Mouse (Mus musculus): ENCODE results near the gene Sh3rf1. TPM values are rescaled to one million over a fixed set of nuclear protein-coding genes. Genes with fewer than 3 reads are reported as not detected.

Gene Sh3rf1
- polyA plus RNA-seq, 1 experiment from 2014 or later, result 31.4 TPM

GRCm38 (mm10) chr8:61301298-61302028, 77.8 kb downstream of the Sh3rf1 start:
- H3K27me3 ChIP-seq, result no peaks in the 10 kb centered on the region
- H3K9me3 ChIP-seq (replicated peaks), result no peaks in the 10 kb centered on the region
- H3K4me1 ChIP-seq, result peaks cover 31% of the 10 kb centered on the region
- H3K9ac ChIP-seq, result 0 out of 2 replicates have a peak overlapping the region, but pooled peaks have one; percentile 6
- peak overlapping the region; percentile 45 for H3K27ac ChIP-seq
- H3K36me3 ChIP-seq (ENCODE audit: poor library complexity, severe bottlenecking), result no peaks in the 10 kb centered on the region
- ATAC-seq, result peak; percentile 63; the same call in 1 of the 2 replicates
- 42% methylated on average over 18 of the region's 18 CpGs for whole genome bisulfite sequencing
- no peak overlapping the region for H3K4me2 ChIP-seq
- H3K4me3 ChIP-seq, result no peak overlapping the region

- Histone ChIP-seq H3K4me1 (peaks cover 35% of the 10 kb centered on the region), H3K9me3 (replicated peaks) (no peaks in the 10 kb centered on the region), H3K9ac (no peak overlapping the region), H3K27ac (peak overlapping the region; percentile 45), H3K4me3 (no peak overlapping the region), H3K4me2 (no peak overlapping the region), H3K36me3 (ENCODE audit: poor library complexity, severe bottlenecking) (no peaks in the 10 kb centered on the region), H3K27me3 (no peaks in the 10 kb centered on the region)
- no peak for ATAC-seq
- 53% methylated on average over 5 of the region's 5 CpGs for WGBS
Observed at GRCm38 (mm10) chr8:61302029-61302368, 78.3 kb downstream of the Sh3rf1 start.

GRCm38 (mm10) chr8:61305451-61306070, 81.9 kb downstream of the Sh3rf1 start:
- H3K4me1 ChIP-seq, result peaks cover 56% of the 10 kb centered on the region
- no peak overlapping the region for H3K27ac ChIP-seq
- H3K4me3 ChIP-seq, result no peak overlapping the region
- H3K9ac ChIP-seq, result no peak overlapping the region
- ATAC-seq, result no peak
- H3K36me3 ChIP-seq (ENCODE audit: poor library complexity, severe bottlenecking), result no peaks in the 10 kb centered on the region
- no peaks in the 10 kb centered on the region for H3K9me3 ChIP-seq (replicated peaks)
- 94% methylated on average over 7 of the region's 7 CpGs for WGBS
- no peaks in the 10 kb centered on the region for H3K27me3 ChIP-seq
- H3K4me2 ChIP-seq, result no peak overlapping the region

- no peaks in the 10 kb centered on the region for H3K27me3 ChIP-seq
- peaks cover 57% of the 10 kb centered on the region for H3K4me1 ChIP-seq
- no peaks in the 10 kb centered on the region for H3K36me3 ChIP-seq (ENCODE audit: poor library complexity, severe bottlenecking)
- H3K9me3 ChIP-seq (replicated peaks), result no peaks in the 10 kb centered on the region
- no peak overlapping the region for H3K4me3 ChIP-seq
- 66% methylated on average over 4 of the region's 4 CpGs for WGBS
- H3K27ac ChIP-seq, result peak overlapping the region; percentile 16; the same call in 1 of the 2 replicates
- ATAC-seq, result no peak
- H3K9ac ChIP-seq, result no peak overlapping the region
- H3K4me2 ChIP-seq, result no peak overlapping the region
Observed at GRCm38 (mm10) chr8:61306501-61307112, 82.9 kb downstream of the Sh3rf1 start.

- H3K4me1 ChIP-seq, result peaks cover 64% of the 10 kb centered on the region
- no peaks in the 10 kb centered on the region for H3K36me3 ChIP-seq (ENCODE audit: poor library complexity, severe bottlenecking)
- no peak overlapping the region for H3K4me3 ChIP-seq
- no peaks in the 10 kb centered on the region for H3K27me3 ChIP-seq
- H3K9ac ChIP-seq, result no peak overlapping the region
- no peaks in the 10 kb centered on the region for H3K9me3 ChIP-seq (replicated peaks)
- ATAC-seq, result no peak
- H3K27ac ChIP-seq, result peak overlapping the region; percentile 78
- peak overlapping the region; percentile 21 for H3K4me2 ChIP-seq
Observed at GRCm38 (mm10) chr8:61308896-61309295, 85.2 kb downstream of the Sh3rf1 start.

GRCm38 (mm10) chr8:61309530-61310402, 86.1 kb downstream of the Sh3rf1 start:
- peak; percentile 88 for ATAC-seq
- H3K27me3 ChIP-seq, result no peaks in the 10 kb centered on the region
- WGBS, result 5% methylated on average over 20 of the region's 20 CpGs
- H3K4me3 ChIP-seq, result peak overlapping the region; percentile 19
- no peaks in the 10 kb centered on the region for H3K9me3 ChIP-seq (replicated peaks)
- no peaks in the 10 kb centered on the region for H3K36me3 ChIP-seq (ENCODE audit: poor library complexity, severe bottlenecking)
- peak overlapping the region; percentile 78 for H3K27ac ChIP-seq
- peak overlapping the region; percentile 43 for H3K4me2 ChIP-seq
- H3K9ac ChIP-seq, result 0 out of 2 replicates have a peak overlapping the region, but pooled peaks have one; percentile 43
- peaks cover 64% of the 10 kb centered on the region for H3K4me1 ChIP-seq

GRCm38 (mm10) chr8:61310403-61310871, 86.8 kb downstream of the Sh3rf1 start:
- Histone ChIP-seq H3K9ac (peak overlapping the region; percentile 43; the same call in 1 of the 2 replicates), H3K4me2 (peak overlapping the region; percentile 43), H3K4me3 (0 out of 2 replicates have a peak overlapping the region, but pooled peaks have one; percentile 19), H3K9me3 (replicated peaks) (no peaks in the 10 kb centered on the region), H3K4me1 (peaks cover 64% of the 10 kb centered on the region), H3K36me3 (ENCODE audit: poor library complexity, severe bottlenecking) (no peaks in the 10 kb centered on the region), H3K27ac (peak overlapping the region; percentile 78), H3K27me3 (no peaks in the 10 kb centered on the region)
- WGBS, result 35% methylated on average over 9 of the region's 9 CpGs
- no peak for ATAC-seq

GRCm38 (mm10) chr8:61313016-61313415, 89.3 kb downstream of the Sh3rf1 start:
- Histone ChIP-seq H3K4me1 (peaks cover 72% of the 10 kb centered on the region), H3K9ac (no peak overlapping the region), H3K4me2 (no peak overlapping the region), H3K27ac (no peak overlapping the region), H3K36me3 (ENCODE audit: poor library complexity, severe bottlenecking) (no peaks in the 10 kb centered on the region), H3K9me3 (replicated peaks) (no peaks in the 10 kb centered on the region), H3K4me3 (no peak overlapping the region), H3K27me3 (no peaks in the 10 kb centered on the region)
- whole genome bisulfite sequencing, result 89% methylated on average over 7 of the region's 7 CpGs
- ATAC-seq, result no peak

- H3K4me2 ChIP-seq, result 0 out of 2 replicates have a peak overlapping the region, but pooled peaks have one; percentile 20
- H3K4me3 ChIP-seq, result no peak overlapping the region
- no peak; the same call in 1 of the 2 replicates for ATAC-seq
- H3K36me3 ChIP-seq (ENCODE audit: poor library complexity, severe bottlenecking), result no peaks in the 10 kb centered on the region
- H3K9ac ChIP-seq, result no peak overlapping the region
- WGBS, result 15% methylated on average over 10 of the region's 10 CpGs
- H3K9me3 ChIP-seq (replicated peaks), result no peaks in the 10 kb centered on the region
- no peaks in the 10 kb centered on the region for H3K27me3 ChIP-seq
- peaks cover 40% of the 10 kb centered on the region for H3K4me1 ChIP-seq
- peak overlapping the region; percentile 72; the same call in 1 of the 2 replicates for H3K27ac ChIP-seq
Observed at GRCm38 (mm10) chr8:61316012-61316767, 92.5 kb downstream of the Sh3rf1 start.

GRCm38 (mm10) chr8:61316813-61317534, 93.3 kb downstream of the Sh3rf1 start:
- H3K27me3 ChIP-seq, result no peaks in the 10 kb centered on the region
- 43% methylated on average over 10 of the region's 10 CpGs for WGBS
- no peaks in the 10 kb centered on the region for H3K36me3 ChIP-seq (ENCODE audit: poor library complexity, severe bottlenecking)
- peaks cover 35% of the 10 kb centered on the region for H3K4me1 ChIP-seq
- H3K4me3 ChIP-seq, result no peak overlapping the region
- H3K27ac ChIP-seq, result peak overlapping the region; percentile 72
- no peak overlapping the region for H3K9ac ChIP-seq
- no peak overlapping the region for H3K4me2 ChIP-seq
- H3K9me3 ChIP-seq (replicated peaks), result no peaks in the 10 kb centered on the region
- ATAC-seq, result peak; percentile 52
